Mouse (Mus musculus): Measurements from ENCODE around the gene Slc4a1. TPM values are rescaled to one million over a fixed set of nuclear protein-coding genes. Genes with fewer than 3 reads are reported as not detected.

Slc4a1 gene
- polyA plus RNA-seq, 1 experiment from 2014 or later: 2.8 TPM

- WGBS: 58% methylated on average over 5 of the region's 5 CpGs
- DNase-seq (ENCODE audit: low spot score): no peak
- H3K9ac ChIP-seq (ENCODE audit: low read length): no peak overlapping the region
- H3K9me3 ChIP-seq (ENCODE audit: control insufficient read depth, low read length): no peaks in the 10 kb centered on the region
- peak; percentile 43; the same call in 1 of the 2 replicates for ATAC-seq (replicated peaks; ENCODE audit: low FRiP score, low TSS enrichment, low read depth)
- H3K27me3 ChIP-seq (replicated peaks; ENCODE audit: control insufficient read depth, insufficient read depth, low read length): no peaks in the 10 kb centered on the region
- H3K36me3 ChIP-seq (ENCODE audit: control insufficient read depth, insufficient read depth, low read length): no peaks in the 10 kb centered on the region
- H3K27ac ChIP-seq (ENCODE audit: low read depth): no peak overlapping the region
- no peak overlapping the region for H3K4me2 ChIP-seq (ENCODE audit: low read length)
- no peak overlapping the region for H3K4me3 ChIP-seq (ENCODE audit: low read depth, low read length)
- no peaks in the 10 kb centered on the region for H3K4me1 ChIP-seq (replicated peaks; ENCODE audit: control insufficient read depth, insufficient read depth, low read length)
These were observed 19.1 kb downstream of the Slc4a1 start for GRCm38 (mm10) chr11:102346926-102347325.

DNA sequence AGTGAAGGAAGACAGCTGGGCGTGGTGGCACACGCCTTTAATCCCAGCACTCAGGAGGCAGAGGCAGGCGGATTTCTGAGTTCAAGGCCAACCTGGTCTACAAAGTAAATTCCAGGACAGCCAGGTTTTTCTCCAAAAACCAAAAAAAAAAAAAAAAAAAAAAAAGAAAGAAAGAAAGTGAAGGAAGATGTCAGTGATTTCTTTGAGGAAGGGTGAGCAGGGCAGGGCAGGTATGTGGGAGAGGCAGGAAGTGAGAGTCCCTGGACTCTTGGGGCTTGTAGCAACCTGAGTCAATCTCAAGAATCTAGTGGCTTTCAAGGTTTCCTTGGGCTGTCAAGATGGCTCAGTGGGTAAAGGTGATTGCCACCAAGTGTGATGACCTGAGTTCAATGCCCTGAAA is 21.5 kb downstream of the Slc4a1 start:
- Histone ChIP-seq H3K27me3 (replicated peaks; ENCODE audit: control insufficient read depth, insufficient read depth, low read length) (no peaks in the 10 kb centered on the region), H3K4me1 (replicated peaks; ENCODE audit: control insufficient read depth, insufficient read depth, low read length) (0 out of 2 replicates have a peak, but pooled peaks cover under 1% of the 10 kb centered on the region), H3K9me3 (ENCODE audit: control insufficient read depth, low read length) (no peaks in the 10 kb centered on the region), H3K4me2 (ENCODE audit: low read length) (no peak overlapping the region), H3K9ac (ENCODE audit: low read length) (no peak overlapping the region), H3K4me3 (ENCODE audit: low read depth, low read length) (no peak overlapping the region), H3K36me3 (ENCODE audit: control insufficient read depth, insufficient read depth, low read length) (no peaks in the 10 kb centered on the region), H3K27ac (ENCODE audit: low read depth) (no peak overlapping the region)
- DNase-seq (ENCODE audit: low spot score): no peak
- WGBS: 87% methylated on average over 3 of the region's 3 CpGs
- ATAC-seq (replicated peaks; ENCODE audit: low FRiP score, low TSS enrichment, low read depth): no peak

GRCm38 (mm10) chr11:102342742-102343141 is 23.3 kb downstream of the Slc4a1 start:
- ATAC-seq (replicated peaks; ENCODE audit: low FRiP score, low TSS enrichment, low read depth): no peak
- no peaks in the 10 kb centered on the region for H3K36me3 ChIP-seq (ENCODE audit: control insufficient read depth, insufficient read depth, low read length)
- H3K27ac ChIP-seq (ENCODE audit: low read depth): no peak overlapping the region
- no peak overlapping the region for H3K4me2 ChIP-seq (ENCODE audit: low read length)
- no peak overlapping the region for H3K9ac ChIP-seq (ENCODE audit: low read length)
- WGBS: 72% methylated on average over 12 of the region's 12 CpGs
- no peak for DNase-seq (ENCODE audit: low spot score)
- peaks cover 4% of the 10 kb centered on the region; the same call in 1 of the 2 replicates for H3K4me1 ChIP-seq (replicated peaks; ENCODE audit: control insufficient read depth, insufficient read depth, low read length)
- no peaks in the 10 kb centered on the region for H3K9me3 ChIP-seq (ENCODE audit: control insufficient read depth, low read length)
- no peak overlapping the region for H3K4me3 ChIP-seq (ENCODE audit: low read depth, low read length)
- H3K27me3 ChIP-seq (replicated peaks; ENCODE audit: control insufficient read depth, insufficient read depth, low read length): no peaks in the 10 kb centered on the region

- Histone ChIP-seq H3K27ac (ENCODE audit: low read depth) (no peak overlapping the region), H3K4me1 (replicated peaks; ENCODE audit: control insufficient read depth, insufficient read depth, low read length) (peaks cover 4% of the 10 kb centered on the region; the same call in 1 of the 2 replicates), H3K9ac (ENCODE audit: low read length) (no peak overlapping the region), H3K36me3 (ENCODE audit: control insufficient read depth, insufficient read depth, low read length) (no peaks in the 10 kb centered on the region), H3K27me3 (replicated peaks; ENCODE audit: control insufficient read depth, insufficient read depth, low read length) (no peaks in the 10 kb centered on the region), H3K4me2 (ENCODE audit: low read length) (no peak overlapping the region), H3K9me3 (ENCODE audit: control insufficient read depth, low read length) (no peaks in the 10 kb centered on the region), H3K4me3 (ENCODE audit: low read depth, low read length) (no peak overlapping the region)
- ATAC-seq (replicated peaks; ENCODE audit: low FRiP score, low TSS enrichment, low read depth) (no peak), DNase-seq (ENCODE audit: low spot score) (no peak)
- 87% methylated on average over 4 of the region's 4 CpGs for WGBS
These were observed 24.9 kb downstream of the Slc4a1 start for GRCm38 (mm10) chr11:102341101-102341500.

GRCm38 (mm10) chr11:102339624-102340023 is 26.4 kb downstream of the Slc4a1 start:
- no peak overlapping the region for H3K27ac ChIP-seq (ENCODE audit: low read depth)
- H3K4me3 ChIP-seq (ENCODE audit: low read depth, low read length): no peak overlapping the region
- no peak overlapping the region for H3K4me2 ChIP-seq (ENCODE audit: low read length)
- no peaks in the 10 kb centered on the region for H3K27me3 ChIP-seq (replicated peaks; ENCODE audit: control insufficient read depth, insufficient read depth, low read length)
- H3K9ac ChIP-seq (ENCODE audit: low read length): no peak overlapping the region
- DNase-seq (ENCODE audit: low spot score) (no peak), ATAC-seq (replicated peaks; ENCODE audit: low FRiP score, low TSS enrichment, low read depth) (no peak)
- WGBS: 58% methylated on average over 4 of the region's 4 CpGs
- H3K36me3 ChIP-seq (ENCODE audit: control insufficient read depth, insufficient read depth, low read length): no peaks in the 10 kb centered on the region
- no peaks in the 10 kb centered on the region for H3K9me3 ChIP-seq (ENCODE audit: control insufficient read depth, low read length)
- H3K4me1 ChIP-seq (replicated peaks; ENCODE audit: control insufficient read depth, insufficient read depth, low read length): peaks cover 9% of the 10 kb centered on the region; the same call in 1 of the 2 replicates

GRCm38 (mm10) chr11:102339195-102339594 is 26.8 kb downstream of the Slc4a1 start:
- Histone ChIP-seq H3K4me3 (ENCODE audit: low read depth, low read length) (no peak overlapping the region), H3K27ac (ENCODE audit: low read depth) (no peak overlapping the region), H3K27me3 (replicated peaks; ENCODE audit: control insufficient read depth, insufficient read depth, low read length) (no peaks in the 10 kb centered on the region), H3K9ac (ENCODE audit: low read length) (no peak overlapping the region), H3K36me3 (ENCODE audit: control insufficient read depth, insufficient read depth, low read length) (no peaks in the 10 kb centered on the region), H3K9me3 (ENCODE audit: control insufficient read depth, low read length) (no peaks in the 10 kb centered on the region), H3K4me1 (replicated peaks; ENCODE audit: control insufficient read depth, insufficient read depth, low read length) (peaks cover 9% of the 10 kb centered on the region; the same call in 1 of the 2 replicates), H3K4me2 (ENCODE audit: low read length) (no peak overlapping the region)
- no peak for DNase-seq (ENCODE audit: low spot score)
- 76% methylated on average over 11 of the region's 11 CpGs for WGBS
- no peak for ATAC-seq (replicated peaks; ENCODE audit: low FRiP score, low TSS enrichment, low read depth)

GRCm38 (mm10) chr11:102338561-102338960 is 27.4 kb downstream of the Slc4a1 start:
- DNase-seq (ENCODE audit: low spot score) (no peak), ATAC-seq (replicated peaks; ENCODE audit: low FRiP score, low TSS enrichment, low read depth) (no peak)
- Histone ChIP-seq H3K4me1 (replicated peaks; ENCODE audit: control insufficient read depth, insufficient read depth, low read length) (peaks cover 9% of the 10 kb centered on the region; the same call in 1 of the 2 replicates), H3K27ac (ENCODE audit: low read depth) (no peak overlapping the region), H3K4me3 (ENCODE audit: low read depth, low read length) (no peak overlapping the region), H3K27me3 (replicated peaks; ENCODE audit: control insufficient read depth, insufficient read depth, low read length) (no peaks in the 10 kb centered on the region), H3K9ac (ENCODE audit: low read length) (no peak overlapping the region), H3K4me2 (ENCODE audit: low read length) (no peak overlapping the region), H3K36me3 (ENCODE audit: control insufficient read depth, insufficient read depth, low read length) (no peaks in the 10 kb centered on the region), H3K9me3 (ENCODE audit: control insufficient read depth, low read length) (no peaks in the 10 kb centered on the region)
- 41% methylated on average over 3 of the region's 3 CpGs for WGBS

DNA sequence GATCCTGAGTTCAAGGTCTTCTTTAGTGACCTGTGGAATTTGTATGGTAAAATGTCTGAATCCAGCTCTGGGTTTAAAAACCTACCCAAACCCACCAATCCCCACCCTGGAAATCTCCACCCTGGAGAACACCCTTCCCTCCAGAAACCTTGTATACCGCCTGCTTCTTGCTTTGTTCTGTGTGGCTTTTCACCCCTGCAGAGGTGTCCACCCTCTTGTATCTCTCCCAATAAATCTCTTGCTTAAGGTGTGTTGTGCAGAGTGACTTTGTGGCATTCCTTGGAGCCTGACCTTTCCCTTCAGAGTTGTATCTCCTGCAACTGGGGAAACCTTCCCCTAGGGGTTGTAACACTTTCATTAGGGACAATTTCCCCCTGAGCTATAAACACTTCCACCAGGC is 28.1 kb downstream of the Slc4a1 start:
- Histone ChIP-seq H3K4me3 (ENCODE audit: low read depth, low read length) (no peak overlapping the region), H3K9ac (ENCODE audit: low read length) (no peak overlapping the region), H3K36me3 (ENCODE audit: control insufficient read depth, insufficient read depth, low read length) (no peaks in the 10 kb centered on the region), H3K4me1 (replicated peaks; ENCODE audit: control insufficient read depth, insufficient read depth, low read length) (peaks cover 9% of the 10 kb centered on the region; the same call in 1 of the 2 replicates), H3K27me3 (replicated peaks; ENCODE audit: control insufficient read depth, insufficient read depth, low read length) (no peaks in the 10 kb centered on the region), H3K9me3 (ENCODE audit: control insufficient read depth, low read length) (no peaks in the 10 kb centered on the region), H3K4me2 (ENCODE audit: low read length) (no peak overlapping the region), H3K27ac (ENCODE audit: low read depth) (no peak overlapping the region)
- DNase-seq (ENCODE audit: low spot score) (no peak), ATAC-seq (replicated peaks; ENCODE audit: low FRiP score, low TSS enrichment, low read depth) (no peak)
- 50% methylated on average over 1 of the region's 1 CpGs for WGBS

DNA sequence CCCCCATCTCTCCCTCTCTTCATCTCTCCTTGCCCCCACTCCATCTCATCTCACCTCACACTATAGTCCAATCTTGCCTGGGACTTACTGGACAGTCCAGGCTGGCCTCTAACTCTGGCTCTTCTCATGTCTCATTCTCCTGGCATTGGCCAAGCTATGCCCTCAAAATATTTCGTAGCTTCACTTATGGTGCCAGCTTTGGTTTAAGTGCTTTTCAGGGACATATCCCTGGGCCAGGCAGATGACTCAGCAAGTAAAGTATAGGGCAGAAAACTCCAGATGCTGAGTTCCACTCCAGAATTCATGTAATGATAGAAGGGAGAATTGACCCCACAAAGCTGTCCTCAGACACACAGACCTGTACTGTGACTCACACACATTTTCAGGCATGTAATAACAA is 29.8 kb downstream of the Slc4a1 start:
- WGBS: 83% methylated on average over 1 of the region's 1 CpGs
- peaks cover 9% of the 10 kb centered on the region; the same call in 1 of the 2 replicates for H3K4me1 ChIP-seq (replicated peaks; ENCODE audit: control insufficient read depth, insufficient read depth, low read length)
- H3K4me3 ChIP-seq (ENCODE audit: low read depth, low read length): no peak overlapping the region
- no peaks in the 10 kb centered on the region for H3K9me3 ChIP-seq (ENCODE audit: control insufficient read depth, low read length)
- no peak overlapping the region for H3K27ac ChIP-seq (ENCODE audit: low read depth)
- no peak overlapping the region for H3K4me2 ChIP-seq (ENCODE audit: low read length)
- H3K27me3 ChIP-seq (replicated peaks; ENCODE audit: control insufficient read depth, insufficient read depth, low read length): no peaks in the 10 kb centered on the region
- DNase-seq (ENCODE audit: low spot score): no peak
- no peak for ATAC-seq (replicated peaks; ENCODE audit: low FRiP score, low TSS enrichment, low read depth)
- no peak overlapping the region for H3K9ac ChIP-seq (ENCODE audit: low read length)
- H3K36me3 ChIP-seq (ENCODE audit: control insufficient read depth, insufficient read depth, low read length): no peaks in the 10 kb centered on the region

All from intestine, embryonic 14.5 days (tissue).